Mouse (Mus musculus) common myeloid progenitor, adult 5-6 weeks (primary cell): ENCODE results near the gene Afg1l. TPM values are rescaled to one million over a fixed set of nuclear protein-coding genes. Genes with fewer than 3 reads are reported as not detected.

Experiments
- ATAC-seq: replicated peaks from 2 replicates; pipeline ENCODE4 v1.8.0; 2016; ENCODE audit warnings: low read depth, mild to moderate bottlenecking, moderate TSS enrichment, inconsistent platforms; ENCODE audit not compliant: poor library complexity, severe bottlenecking
- total RNA-seq: library from RNA; stranded (forward); fragments of 200-1000, 187-1606 nt; gene quantifications from 2 replicates; pipeline ENCODE4 v1.2.3, GENCODE M21; 2017

Gene Afg1l
- total RNA-seq: 4.9 and 5.5 TPM in 2 replicates

- ATAC-seq: peak; percentile 97
Observed at GRCm38 (mm10) chr10:42478341-42478720, at the start of gene Afg1l. Afg1l (minus strand) TSS chr10:42478565.

DNA sequence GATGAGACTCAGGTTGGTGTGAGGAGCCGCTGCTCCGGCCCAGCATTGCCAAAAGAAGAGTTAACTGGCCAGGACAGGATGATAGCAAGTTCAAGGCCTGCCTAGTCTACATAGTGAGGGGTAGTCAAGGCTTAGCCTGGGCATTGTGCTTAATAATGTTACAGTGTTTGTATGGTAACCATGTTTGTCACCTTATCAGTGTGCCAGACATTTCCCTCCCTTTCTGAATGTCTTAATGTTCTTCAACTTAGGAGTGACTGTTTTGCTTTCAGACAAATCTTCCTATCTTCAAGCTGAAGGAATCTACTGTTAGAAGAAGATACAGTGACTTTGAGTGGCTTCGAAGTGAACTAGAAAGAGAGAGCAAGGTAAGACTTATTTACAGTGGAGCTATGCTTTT is 47.3 kb upstream of the Afg1l start:
- peak; percentile 47; the same call in 1 of the 2 replicates for ATAC-seq

GRCm38 (mm10) chr10:42523556-42524162 is 45.3 kb upstream of the Afg1l start:
- ATAC-seq: no peak

DNA sequence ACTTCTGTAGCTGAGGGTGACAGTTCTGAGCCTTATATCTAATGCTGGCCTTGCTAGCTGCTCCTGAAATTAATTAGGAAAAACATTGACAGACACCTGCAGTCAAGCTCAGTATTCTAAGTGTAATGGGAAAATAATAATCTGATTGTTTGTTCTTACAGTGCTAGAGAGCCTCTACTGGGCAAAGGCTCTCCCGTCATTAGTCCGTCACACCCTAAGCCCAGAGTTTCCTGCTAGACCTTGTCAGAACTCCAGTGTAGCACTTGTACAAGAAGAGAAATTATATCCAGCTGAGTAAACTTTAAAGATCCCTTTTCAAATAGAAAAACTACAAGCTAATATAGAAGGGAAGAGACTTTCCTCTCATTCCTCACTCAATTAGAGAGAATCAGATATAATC is 44.5 kb upstream of the Afg1l start:
- no peak for ATAC-seq

- no peak for ATAC-seq
Observed at GRCm38 (mm10) chr10:42521315-42521981, 43.1 kb upstream of the Afg1l start.

DNA sequence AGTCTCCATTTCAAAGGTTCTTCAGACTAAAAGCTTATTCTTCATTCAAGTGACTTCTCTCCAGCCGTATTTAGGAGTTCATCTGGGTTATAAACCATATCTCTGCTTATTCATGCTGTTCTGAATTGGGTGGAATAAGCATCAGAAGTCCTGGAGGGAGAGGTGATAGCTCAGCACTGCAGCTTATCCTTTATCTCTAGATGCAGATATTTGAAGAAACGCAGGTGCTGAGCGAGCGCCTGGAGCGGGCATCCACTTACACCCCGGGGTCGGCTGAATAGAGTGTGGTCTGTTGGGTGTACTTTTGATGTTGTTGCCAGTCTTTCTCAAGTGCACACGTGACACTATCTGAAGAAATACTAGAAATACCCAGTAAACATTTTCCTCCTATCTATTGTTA is 40.0 kb upstream of the Afg1l start:
- no peak for ATAC-seq

DNA sequence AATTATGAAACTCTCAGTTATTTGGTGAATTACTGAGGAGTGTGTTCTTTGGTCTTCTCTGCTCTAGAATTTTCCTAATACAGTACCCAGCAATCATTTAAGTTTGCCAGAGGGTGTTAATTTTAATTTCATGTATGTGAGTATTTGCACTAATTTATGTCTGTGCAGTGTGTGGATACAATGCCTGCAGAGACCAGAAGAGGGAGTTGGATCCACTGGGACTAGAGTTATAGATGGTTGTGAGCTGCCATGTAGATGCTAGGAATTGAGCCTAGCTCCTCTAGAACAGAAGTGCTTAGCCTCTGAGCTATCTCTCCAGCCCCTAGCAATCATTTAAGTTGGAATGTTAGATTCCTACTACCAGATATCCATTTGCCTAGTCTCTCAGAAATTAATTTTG is 35.8 kb upstream of the Afg1l start:
- ATAC-seq: no peak

GRCm38 (mm10) chr10:42511184-42512135 is 33.1 kb upstream of the Afg1l start:
- ATAC-seq: peak; percentile 65; the same call in 1 of the 2 replicates

DNA sequence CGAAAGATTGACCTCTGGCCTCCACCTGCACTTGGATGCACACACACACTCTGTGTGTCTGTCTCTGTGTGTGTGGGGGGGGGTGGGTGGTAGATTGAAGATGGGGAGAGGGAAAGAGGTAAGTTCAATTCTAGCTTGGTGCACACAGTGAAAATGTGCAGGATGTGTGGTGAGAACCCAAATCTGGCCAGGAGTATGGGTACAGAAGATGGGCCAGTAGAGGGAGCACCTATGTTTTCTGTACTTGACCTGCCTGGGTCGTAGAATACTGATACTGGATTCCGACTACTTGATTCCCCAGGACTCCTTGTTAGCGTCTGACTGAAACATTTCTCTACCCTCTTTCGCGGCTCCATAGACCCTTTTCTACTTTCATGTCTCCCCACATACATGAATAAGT is 31.8 kb upstream of the Afg1l start:
- no peak for ATAC-seq

DNA sequence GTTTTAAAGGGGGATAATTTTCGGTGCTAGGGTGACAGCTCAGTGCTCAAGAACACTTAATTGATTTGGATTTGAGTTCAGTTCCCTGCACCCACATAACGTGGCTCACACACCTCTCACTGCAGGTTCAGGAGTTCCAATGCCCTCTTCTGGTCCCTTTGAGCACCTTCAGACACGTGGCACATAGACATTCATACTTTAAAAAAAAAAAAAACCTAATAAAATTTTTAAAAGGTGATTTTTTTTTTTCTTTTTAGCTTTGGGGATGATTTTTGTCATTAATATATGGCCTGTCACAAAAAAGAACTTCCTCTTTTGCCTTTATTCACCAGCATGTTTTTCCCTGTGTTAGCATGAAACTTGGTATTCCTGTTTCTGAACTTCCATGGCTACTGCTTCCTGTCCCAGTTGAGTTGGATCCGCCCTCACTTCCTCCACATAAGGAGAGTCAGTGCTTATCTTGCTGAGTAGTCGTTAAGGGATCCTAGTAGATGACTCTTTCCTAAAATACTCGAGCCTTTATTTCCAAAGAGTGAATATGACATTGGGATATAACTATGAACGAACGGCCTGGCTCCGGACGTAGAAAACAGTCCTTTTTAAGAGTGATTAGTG is 25.8 kb upstream of the Afg1l start:
- ATAC-seq: no peak

GRCm38 (mm10) chr10:42502349-42503111 is 24.2 kb upstream of the Afg1l start:
- peak; percentile 28 for ATAC-seq

DNA sequence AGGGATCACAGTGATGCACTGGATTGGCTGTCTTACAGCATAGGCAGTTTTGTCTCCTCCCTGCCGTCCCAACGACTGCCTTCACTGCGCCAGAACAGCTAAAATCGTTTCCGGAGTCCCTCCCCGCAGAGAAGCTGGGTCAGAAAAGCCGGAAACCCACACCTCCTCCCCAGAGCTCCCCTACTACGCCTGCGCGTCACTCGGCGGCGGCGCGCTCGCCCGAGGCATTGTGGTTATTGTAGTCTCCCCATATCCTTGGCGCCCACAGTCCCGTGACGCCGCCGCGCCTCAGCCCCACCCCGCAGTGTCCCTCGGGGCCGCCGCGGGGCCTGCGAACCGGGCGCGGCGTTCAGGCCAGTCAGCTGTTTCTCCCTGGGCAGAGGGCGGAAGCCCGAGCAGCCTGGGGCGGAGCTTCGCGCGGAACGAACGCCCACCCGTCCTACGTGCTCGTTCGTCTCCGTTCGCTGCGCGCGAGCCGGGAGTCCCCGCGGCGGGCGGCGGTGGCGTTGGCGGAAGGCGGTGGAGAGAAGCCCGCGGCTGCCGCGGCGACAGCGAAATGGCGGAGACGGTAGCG is 23.5 kb upstream of the Afg1l start, which contains the start of gene Snx3:
TSS of gene Snx3 (plus strand) at position 256 of the 574 bp plus-strand sequence.
- peak; percentile 92 for ATAC-seq

GRCm38 (mm10) chr10:42501161-42501560 is 22.8 kb upstream of the Afg1l start:
- ATAC-seq: no peak

DNA sequence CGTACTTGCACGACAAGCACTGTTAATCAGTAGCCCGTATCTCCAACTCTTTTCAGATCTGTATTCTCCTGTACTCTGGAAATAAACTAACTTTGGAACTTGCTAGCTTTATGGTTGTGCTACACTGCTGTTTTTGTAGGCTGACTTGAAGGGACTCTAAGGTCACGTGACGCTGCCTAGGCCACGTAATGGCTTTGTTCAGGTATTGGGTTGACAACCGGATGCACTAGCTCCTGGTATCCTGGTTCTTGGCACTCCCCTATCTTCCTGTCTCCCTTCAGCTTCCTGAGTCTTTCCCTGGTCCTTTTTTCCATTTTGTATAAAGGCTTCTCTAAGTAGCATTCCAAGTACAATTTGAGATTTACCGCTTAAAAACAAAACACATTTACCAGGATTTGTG is 22.2 kb upstream of the Afg1l start:
- no peak for ATAC-seq

- no peak for ATAC-seq
Observed at GRCm38 (mm10) chr10:42493000-42493399, 14.6 kb upstream of the Afg1l start.

DNA sequence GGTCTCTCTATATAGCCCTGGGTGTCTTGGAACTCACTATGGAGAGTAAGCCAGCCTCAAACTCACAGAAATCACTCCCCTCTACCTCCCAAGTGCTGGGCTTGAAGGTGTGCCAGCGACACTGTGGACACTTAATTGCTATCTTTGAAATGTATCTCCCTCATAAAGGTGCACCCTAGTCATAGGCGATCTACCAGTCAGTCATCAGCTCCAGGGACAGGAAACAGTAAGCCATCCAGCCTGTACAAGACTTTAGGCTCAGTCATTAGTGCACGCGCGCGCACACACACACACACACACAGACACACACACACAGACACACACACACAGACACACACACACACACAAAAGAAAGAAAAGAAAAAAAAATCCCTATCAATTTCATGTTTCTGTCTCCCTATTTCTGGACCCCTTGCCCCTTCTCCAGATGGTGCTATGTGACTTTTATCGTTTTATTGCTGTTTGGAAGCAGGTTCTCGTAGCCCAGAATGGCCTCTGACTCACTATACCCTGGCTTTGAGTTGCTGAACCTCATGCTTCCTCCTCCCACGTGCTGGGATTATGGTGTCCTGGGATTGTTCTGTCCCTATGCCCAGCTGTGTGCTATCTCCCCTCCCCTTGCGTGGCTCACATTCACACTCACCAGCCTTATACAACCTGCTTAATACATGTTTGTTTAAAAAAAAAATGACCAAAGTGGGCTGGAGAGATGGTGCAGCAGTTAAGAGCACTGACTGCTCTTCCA is 13.8 kb upstream of the Afg1l start:
- no peak for ATAC-seq

- no peak for ATAC-seq
Observed at GRCm38 (mm10) chr10:42491158-42491557, 12.8 kb upstream of the Afg1l start.

DNA sequence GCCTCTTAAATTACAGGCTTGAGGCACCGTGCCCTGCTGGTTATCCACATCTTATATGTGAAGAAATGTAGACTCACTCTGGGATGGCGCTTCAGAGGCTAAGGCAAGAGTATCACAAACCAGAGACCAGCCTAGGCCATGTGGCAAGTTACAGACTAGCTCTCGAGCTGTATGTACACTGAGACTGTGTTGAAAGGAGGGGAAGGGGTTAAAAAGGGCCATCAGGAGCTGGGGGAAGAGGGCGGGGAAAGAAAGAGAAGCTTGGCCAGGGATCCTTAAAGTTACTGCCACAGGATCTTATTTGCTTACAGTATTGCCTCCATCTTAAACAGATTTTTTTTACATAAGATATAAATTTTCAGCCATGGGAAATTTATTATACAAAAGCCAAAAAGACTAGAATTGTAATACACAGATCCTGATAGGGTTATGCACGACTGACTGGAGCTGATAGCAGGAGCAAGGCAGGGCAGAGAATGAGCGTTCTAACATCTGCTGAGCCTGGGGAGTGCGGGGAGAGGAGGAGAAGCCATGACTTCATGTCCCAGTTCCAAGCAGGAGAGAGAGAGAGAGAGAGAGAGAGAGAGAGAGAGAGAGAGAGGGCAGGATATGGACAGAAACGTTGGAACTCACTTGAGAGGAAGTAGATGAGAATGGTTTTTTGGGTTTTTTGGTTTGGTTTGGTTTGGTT is 10.4 kb upstream of the Afg1l start:
- no peak for ATAC-seq
